Mouse (Mus musculus): ENCODE results near the gene Gabarapl2. TPM values are rescaled to one million over a fixed set of nuclear protein-coding genes. Genes with fewer than 3 reads are reported as not detected.

The Gabarapl2 gene
- total and polyA plus RNA-seq, 3 experiments: 52.2 to 131 (median 129) TPM

- no peak for DNase-seq
- WGBS: 82% methylated on average over 10 of the region's 10 CpGs
- H3K4me1 ChIP-seq (ENCODE audit: control insufficient read depth, insufficient read depth, low read length): no peaks in the 10 kb centered on the region
Observed at GRCm38 (mm10) chr8:111978147-111978546, 37.6 kb downstream of the Gabarapl2 start.

GRCm38 (mm10) chr8:111982116-111982515 lies 41.6 kb downstream of the Gabarapl2 start:
- TF ChIP-seq CTCF (IDR thresholded peaks at IDR 0.05) (0 out of 2 replicates have a peak, but pooled peaks have one; percentile 7), EP300 (IDR thresholded peaks at IDR 0.05; ENCODE audit: insufficient read depth, low read depth, low read length) (no peak)
- Histone ChIP-seq H3K36me3 (ENCODE audit: control insufficient read depth, insufficient read depth, low read length) (no peaks in the 10 kb centered on the region), H3K27me3 (ENCODE audit: control insufficient read depth, insufficient read depth, low read length) (no peaks in the 10 kb centered on the region), H3K27ac (no peak overlapping the region), H3K9ac (ENCODE audit: low read depth, low read length) (no peak overlapping the region), H3K4me1 (ENCODE audit: control insufficient read depth, insufficient read depth, low read length) (no peaks in the 10 kb centered on the region), H3K4me3 (no peak overlapping the region), H3K79me2 (replicated peaks; ENCODE audit: control insufficient read depth, insufficient read depth, low read length) (no peaks in the 10 kb centered on the region)
- 69% methylated on average over 7 of the region's 7 CpGs for WGBS
- intact Hi-C loops (cut with DNase I): no loop called here
- DNase-seq: no peak

More at GRCm38 (mm10) chr8:111978147-111978546, 37.6 kb downstream of the Gabarapl2 start:
- Histone ChIP-seq H3K27ac (no peak overlapping the region), H3K27me3 (ENCODE audit: control insufficient read depth, insufficient read depth, low read length) (no peaks in the 10 kb centered on the region), H3K9ac (ENCODE audit: low read depth, low read length) (no peak overlapping the region), H3K4me3 (no peak overlapping the region), H3K79me2 (replicated peaks; ENCODE audit: control insufficient read depth, insufficient read depth, low read length) (no peaks in the 10 kb centered on the region), H3K36me3 (ENCODE audit: control insufficient read depth, insufficient read depth, low read length) (no peaks in the 10 kb centered on the region)
- intact Hi-C loops (cut with DNase I): no loop called here
- TF ChIP-seq POLR2A (IDR thresholded peaks at IDR 0.05; ENCODE audit: insufficient read depth, low read depth, low read length): no peak
- no peak for TF ChIP-seq EP300 (IDR thresholded peaks at IDR 0.05; ENCODE audit: insufficient read depth, low read depth, low read length)
- no peak for TF ChIP-seq CTCF (IDR thresholded peaks at IDR 0.05)

- Histone ChIP-seq H3K27ac (no peak overlapping the region), H3K36me3 (ENCODE audit: control insufficient read depth, insufficient read depth, low read length) (no peaks in the 10 kb centered on the region), H3K4me1 (ENCODE audit: control insufficient read depth, insufficient read depth, low read length) (no peaks in the 10 kb centered on the region), H3K79me2 (replicated peaks; ENCODE audit: control insufficient read depth, insufficient read depth, low read length) (no peaks in the 10 kb centered on the region), H3K4me3 (no peak overlapping the region), H3K9ac (ENCODE audit: low read depth, low read length) (no peak overlapping the region), H3K27me3 (ENCODE audit: control insufficient read depth, insufficient read depth, low read length) (no peaks in the 10 kb centered on the region)
- intact Hi-C loops (cut with DNase I): no loop called here
- TF ChIP-seq CTCF (IDR thresholded peaks at IDR 0.05) (no peak), EP300 (IDR thresholded peaks at IDR 0.05; ENCODE audit: insufficient read depth, low read depth, low read length) (no peak)
- no peak for DNase-seq
- WGBS: 53% methylated on average over 10 of the region's 10 CpGs
Observed at GRCm38 (mm10) chr8:111984511-111984910, 44.0 kb downstream of the Gabarapl2 start.

- 8% methylated on average over 7 of the region's 7 CpGs for WGBS
- H3K36me3 ChIP-seq (ENCODE audit: control insufficient read depth, insufficient read depth, low read length): no peaks in the 10 kb centered on the region
- no peaks in the 10 kb centered on the region for H3K27me3 ChIP-seq (ENCODE audit: control insufficient read depth, insufficient read depth, low read length)
- H3K4me3 ChIP-seq: no peak overlapping the region
- no peak overlapping the region; the same call in 1 of the 2 replicates for H3K27ac ChIP-seq
- no peaks in the 10 kb centered on the region for H3K4me1 ChIP-seq (ENCODE audit: control insufficient read depth, insufficient read depth, low read length)
- DNase-seq: peak; percentile 67 to 79
- H3K9ac ChIP-seq (ENCODE audit: low read depth, low read length): no peak overlapping the region
- intact Hi-C loops (cut with DNase I): loop anchor here (1.0 to 2.0 kb wide), 2 partner anchors 49 to 109 kb away; partner anchors contain the start of gene Gabarapl2
- TF ChIP-seq CTCF (IDR thresholded peaks at IDR 0.05): peak; percentile 95
- no peak for TF ChIP-seq POLR2A (IDR thresholded peaks at IDR 0.05; ENCODE audit: insufficient read depth, low read depth, low read length)
- H3K79me2 ChIP-seq (replicated peaks; ENCODE audit: control insufficient read depth, insufficient read depth, low read length): no peaks in the 10 kb centered on the region
Observed at GRCm38 (mm10) chr8:111989911-111990310, 49.4 kb downstream of the Gabarapl2 start.

- no peak for DNase-seq
- 58% methylated on average over 8 of the region's 8 CpGs for WGBS
- Histone ChIP-seq H3K27me3 (ENCODE audit: control insufficient read depth, insufficient read depth, low read length) (no peaks in the 10 kb centered on the region), H3K4me1 (ENCODE audit: control insufficient read depth, insufficient read depth, low read length) (no peaks in the 10 kb centered on the region), H3K79me2 (replicated peaks; ENCODE audit: control insufficient read depth, insufficient read depth, low read length) (no peaks in the 10 kb centered on the region), H3K4me3 (peak overlapping the region; percentile 74), H3K27ac (no peak overlapping the region; the same call in 1 of the 2 replicates), H3K9ac (ENCODE audit: low read depth, low read length) (no peak overlapping the region), H3K36me3 (ENCODE audit: control insufficient read depth, insufficient read depth, low read length) (no peaks in the 10 kb centered on the region)
- intact Hi-C loops (cut with DNase I): loop anchor here (2.0 kb wide), 1 partner anchor 50 kb away; the partner anchor contains the start of gene Gabarapl2
- TF ChIP-seq CTCF (IDR thresholded peaks at IDR 0.05) (no peak), EP300 (IDR thresholded peaks at IDR 0.05; ENCODE audit: insufficient read depth, low read depth, low read length) (no peak), POLR2A (IDR thresholded peaks at IDR 0.05; ENCODE audit: insufficient read depth, low read depth, low read length) (no peak)
Observed at GRCm38 (mm10) chr8:111991278-111991677, 50.8 kb downstream of the Gabarapl2 start.

GRCm38 (mm10) chr8:111992013-111992702 lies 51.7 kb downstream of the Gabarapl2 start, which contains the start of gene Adat1:
Gene Adat1, minus strand, starts transcription at chr8:111992302.
- WGBS: 4% methylated on average over 33 of the region's 33 CpGs

More at GRCm38 (mm10) chr8:111992013-111992702, 51.7 kb downstream of the Gabarapl2 start, which contains the start of gene Adat1:
- Histone ChIP-seq H3K79me2 (replicated peaks; ENCODE audit: control insufficient read depth, insufficient read depth, low read length) (no peaks in the 10 kb centered on the region), H3K36me3 (ENCODE audit: control insufficient read depth, insufficient read depth, low read length) (no peaks in the 10 kb centered on the region), H3K4me1 (ENCODE audit: control insufficient read depth, insufficient read depth, low read length) (no peaks in the 10 kb centered on the region), H3K4me3 (peak within 1 kb of the TSS; percentile 74), H3K9ac (ENCODE audit: low read depth, low read length) (peak within 1 kb of the TSS; percentile 77), H3K27me3 (ENCODE audit: control insufficient read depth, insufficient read depth, low read length) (no peaks in the 10 kb centered on the region), H3K27ac (peak within 1 kb of the TSS; percentile 70)
- TF ChIP-seq CTCF (IDR thresholded peaks at IDR 0.05): 0 out of 2 replicates have a peak, but pooled peaks have one; percentile 14
- 0 out of 2 replicates have a peak, but pooled peaks have one; percentile 43 for TF ChIP-seq EP300 (IDR thresholded peaks at IDR 0.05; ENCODE audit: insufficient read depth, low read depth, low read length)
- peak; percentile 81 for TF ChIP-seq POLR2A (IDR thresholded peaks at IDR 0.05; ENCODE audit: insufficient read depth, low read depth, low read length)
- intact Hi-C loops (cut with DNase I): no loop called here
- peak; percentile 87 to 89 for DNase-seq

All from heart, adult 2 months (tissue).